Mouse (Mus musculus) small intestine, adult 2 months (tissue): Measurements from ENCODE around the gene Orc5.

ENCODE experiments used
- CTCF ChIP-seq: fragments of 200-500 bp; IDR thresholded peaks from 2 replicates; pipeline ENCODE4 v1.5.1; 2012; ENCODE audit warnings: low read depth, mild to moderate bottlenecking, control low read depth, inconsistent platforms, low read length, moderate library complexity, mixed read lengths; ENCODE audit not compliant: insufficient replicate concordance, insufficient read length; ENCODE audit errors: extremely low read depth
- POLR2A ChIP-seq: fragments of 200-500 bp; IDR thresholded peaks from 2 replicates; pipeline ENCODE4 v1.6.1; 2012; ENCODE audit warnings: low read depth, mild to moderate bottlenecking, control low read depth, inconsistent platforms, low read length, moderate library complexity

- TF ChIP-seq CTCF (no peak), POLR2A (no peak)
Observed at GRCm38 (mm10) chr5:22536695-22537094, 13.5 kb downstream of the Orc5 start.
